8 mouse cellular contexts compared by ENCODE assay signal in the genomic region with DNA sequence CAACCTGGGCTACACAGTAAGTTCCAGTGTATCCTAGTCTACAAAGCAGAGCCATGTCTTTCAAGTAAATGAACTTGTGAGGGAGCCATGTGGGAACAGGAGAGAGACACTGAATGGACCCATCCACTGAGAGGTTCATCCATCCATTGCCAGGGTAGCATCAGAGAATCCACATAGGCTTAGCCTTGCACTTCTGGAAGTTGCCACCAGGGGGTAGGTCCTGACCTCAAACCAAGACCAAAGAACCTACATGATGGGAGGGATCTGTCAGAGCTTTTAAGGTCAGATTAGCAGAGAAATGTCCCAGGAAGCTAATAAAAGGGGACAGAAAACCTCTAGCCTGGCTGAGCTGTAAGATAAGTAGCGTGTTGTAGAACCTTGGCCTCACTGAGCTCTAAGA. TPM values are rescaled to one million over a fixed set of nuclear protein-coding genes. Genes with fewer than 3 reads are reported as not detected.
DNase-seq lines count a peak whose midpoint lies in the region; ATAC-seq lines count a peak whose summit lies in the region.

No protein-coding gene starts in this region.

- peak; percentile 49 for DNase-seq in left cerebral cortex, adult 11 months (ENCODE audit: low spot score)
- no peak for DNase-seq in left cerebral cortex, adult 8-10 months (ENCODE audit: low spot score in 2 of 2)
- peak; percentile 64 for DNase-seq in MEL-GATA-1-ER (ENCODE audit: extremely low read depth, low read depth)
- DNase-seq in cerebellum, adult 11-12 months, result peak; percentile 46
- DNase-seq in forelimb bud, embryonic 11.5 days (ENCODE audit: low read depth, low spot score), result peak; percentile 56
- DNase-seq in kidney, postnatal 36 days, result peak; percentile 47 to 82
- peak; percentile 80 for DNase-seq in testis, postnatal 10 days (ENCODE audit: low spot score)

- ATAC-seq in megakaryocyte progenitor cell, adult 5-6 weeks (replicated peaks; ENCODE audit: poor library complexity), result peak; percentile 94

RNA-seq across cellular contexts. Expression of a gene that starts 22.6 kb away (rescaled TPM):
- 10 to 100 TPM; 80.5 to 86.0 (median 81.1) TPM for total RNA-seq in left cerebral cortex, adult 8-10 months (2022)
- total RNA-seq in megakaryocyte progenitor cell, adult 5-6 weeks (2015), result 0.15 and 0.39 TPM in 2 replicates
- total RNA-seq in megakaryocyte progenitor cell, adult 5-6 weeks (2017), result not detected in 2 replicates

Comparison
In these comparisons a context has a peak if more than half of its experiments do, and no peak if none do; other contexts are left out.
1. DNase-seq: peak in left cerebral cortex, adult 11 months (single experiment), MEL-GATA-1-ER (single experiment), cerebellum, adult 11-12 months (single experiment), forelimb bud, embryonic 11.5 days (single experiment), kidney, postnatal 36 days (2 of 2) and testis, postnatal 10 days (single experiment); none in left cerebral cortex, adult 8-10 months (0 of 2).
2. RNA of a gene that starts 22.6 kb away (total RNA-seq): 80.5 to 86.0 TPM in left cerebral cortex, adult 8-10 months; 0.15 to 0.39 TPM in megakaryocyte progenitor cell, adult 5-6 weeks; every median in the first group is over 10 times any median in the second.